Mouse (Mus musculus) intestine, embryonic 15.5 days (tissue): Measurements from ENCODE around the gene Cacna2d3. TPM values are rescaled to one million over a fixed set of nuclear protein-coding genes. Genes with fewer than 3 reads are reported as not detected.

ENCODE experiments used
- ATAC-seq: fragments of 200-750 bp; cut with Nextera tagmentation; 2 replicates; pipeline ENCODE4 v1.8.0; 2017; ENCODE audit warnings: moderate TSS enrichment, moderate library complexity
- H3K27ac ChIP-seq: fragments of 300-500 bp; sonication (generic); 2 replicates; pipeline ENCODE4 v1.5.1; 2015; ENCODE audit warnings: mild to moderate bottlenecking, inconsistent platforms
- H3K27me3 ChIP-seq: fragments of 300-500 bp; sonication (generic); replicated peaks from 2 replicates; pipeline ENCODE4 v1.6.1; 2015; ENCODE audit warnings: inconsistent platforms
- H3K36me3 ChIP-seq: fragments of 300-500 bp; sonication (generic); 2 replicates; pipeline ENCODE4 v1.6.1; 2015; ENCODE audit warnings: inconsistent platforms
- H3K4me1 ChIP-seq: fragments of 300-500 bp; sonication (generic); replicated peaks from 2 replicates; pipeline ENCODE4 v1.6.1; 2015; ENCODE audit warnings: inconsistent platforms
- H3K4me2 ChIP-seq: fragments of 300-500 bp; sonication (generic); replicated peaks from 2 replicates; pipeline ENCODE4 v1.6.1; 2015; ENCODE audit warnings: mild to moderate bottlenecking, inconsistent platforms
- H3K4me3 ChIP-seq: fragments of 300-500 bp; sonication (generic); replicated peaks from 2 replicates; pipeline ENCODE4 v1.5.1; 2015; ENCODE audit warnings: inconsistent platforms
- H3K9ac ChIP-seq: fragments of 300-500 bp; sonication (generic); 2 replicates; pipeline ENCODE4 v1.6.1; 2015; ENCODE audit warnings: inconsistent platforms
- H3K9me3 ChIP-seq: fragments of 300-500 bp; sonication (generic); 2 replicates; pipeline ENCODE4 v1.6.1; 2016; ENCODE audit warnings: inconsistent platforms
- WGBS: fragments of 180-500 bp; shearing (Covaris S2); methylation state at CpG from one replicate; pipeline ENCODE4 v1.1.7; 2015; 5-methylcytosine and 5-hydroxymethylcytosine counted together
- polyA plus RNA-seq: library from polyadenylated mRNA; unstranded; fragments of >200 nt; fragmentation: Nextera tagmentation; extraction: Ambion mirVana; gene quantifications from 2 replicates; pipeline ENCODE4 v1.2.1, GENCODE M21; 2015

Cacna2d3 gene
- polyA plus RNA-seq, 1 experiment from 2014 or later, result 1.4 TPM

- Histone ChIP-seq H3K4me1 (no peaks in the 10 kb centered on the region), H3K4me3 (no peak overlapping the region), H3K27me3 (no peaks in the 10 kb centered on the region), H3K9me3 (no peaks in the 10 kb centered on the region), H3K36me3 (no peaks in the 10 kb centered on the region), H3K4me2 (no peak overlapping the region), H3K9ac (no peak overlapping the region), H3K27ac (no peak overlapping the region)
- ATAC-seq, result no peak
- WGBS, result 49% methylated on average over 5 of the region's 5 CpGs
Measured at GRCm38 (mm10) chr14:29268609-29269008, 453.1 kb downstream of the Cacna2d3 start.

- no peak overlapping the region for H3K4me3 ChIP-seq
- H3K36me3 ChIP-seq, result no peaks in the 10 kb centered on the region
- no peak overlapping the region for H3K9ac ChIP-seq
- no peaks in the 10 kb centered on the region for H3K4me1 ChIP-seq
- peak; percentile 78 for ATAC-seq
- H3K27ac ChIP-seq, result no peak overlapping the region
- H3K4me2 ChIP-seq, result no peak overlapping the region
- no peaks in the 10 kb centered on the region for H3K27me3 ChIP-seq
- no peaks in the 10 kb centered on the region for H3K9me3 ChIP-seq
- 57% methylated on average over 5 of the region's 5 CpGs for WGBS
Measured at GRCm38 (mm10) chr14:29267233-29267874, 454.3 kb downstream of the Cacna2d3 start.

GRCm38 (mm10) chr14:29260621-29261020 is 461.0 kb downstream of the Cacna2d3 start:
- no peak overlapping the region for H3K4me3 ChIP-seq
- 78% methylated on average over 1 of the region's 1 CpGs for WGBS
- no peaks in the 10 kb centered on the region for H3K4me1 ChIP-seq
- H3K27ac ChIP-seq, result no peak overlapping the region
- ATAC-seq, result no peak
- no peaks in the 10 kb centered on the region for H3K9me3 ChIP-seq
- H3K27me3 ChIP-seq, result no peaks in the 10 kb centered on the region
- no peak overlapping the region for H3K4me2 ChIP-seq
- no peaks in the 10 kb centered on the region for H3K36me3 ChIP-seq
- H3K9ac ChIP-seq, result no peak overlapping the region

- Histone ChIP-seq H3K4me3 (no peak overlapping the region), H3K27ac (no peak overlapping the region), H3K36me3 (no peaks in the 10 kb centered on the region), H3K4me2 (no peak overlapping the region), H3K27me3 (no peaks in the 10 kb centered on the region), H3K9ac (no peak overlapping the region), H3K9me3 (no peaks in the 10 kb centered on the region), H3K4me1 (no peaks in the 10 kb centered on the region)
- WGBS, result 78% methylated on average over 2 of the region's 2 CpGs
- ATAC-seq, result no peak
Measured at GRCm38 (mm10) chr14:29243516-29243915, 478.1 kb downstream of the Cacna2d3 start.

GRCm38 (mm10) chr14:29238446-29238845 is 483.2 kb downstream of the Cacna2d3 start:
- no peak overlapping the region for H3K27ac ChIP-seq
- 44% methylated on average over 3 of the region's 3 CpGs for WGBS
- ATAC-seq, result no peak
- H3K27me3 ChIP-seq, result no peaks in the 10 kb centered on the region
- H3K4me3 ChIP-seq, result no peak overlapping the region
- no peaks in the 10 kb centered on the region for H3K9me3 ChIP-seq
- H3K36me3 ChIP-seq, result no peaks in the 10 kb centered on the region
- H3K4me2 ChIP-seq, result no peak overlapping the region
- H3K4me1 ChIP-seq, result no peaks in the 10 kb centered on the region
- no peak overlapping the region for H3K9ac ChIP-seq

GRCm38 (mm10) chr14:29228976-29229716 is 492.5 kb downstream of the Cacna2d3 start:
- Histone ChIP-seq H3K9ac (no peak overlapping the region), H3K27ac (no peak overlapping the region), H3K27me3 (no peaks in the 10 kb centered on the region), H3K4me3 (no peak overlapping the region), H3K4me2 (no peak overlapping the region), H3K4me1 (no peaks in the 10 kb centered on the region), H3K9me3 (no peaks in the 10 kb centered on the region), H3K36me3 (no peaks in the 10 kb centered on the region)
- 59% methylated on average over 19 of the region's 19 CpGs for WGBS
- ATAC-seq, result no peak

- Histone ChIP-seq H3K4me1 (no peaks in the 10 kb centered on the region), H3K4me2 (no peak overlapping the region), H3K36me3 (no peaks in the 10 kb centered on the region), H3K9ac (no peak overlapping the region), H3K9me3 (no peaks in the 10 kb centered on the region), H3K27ac (no peak overlapping the region), H3K27me3 (no peaks in the 10 kb centered on the region), H3K4me3 (no peak overlapping the region)
- ATAC-seq, result no peak
Measured at GRCm38 (mm10) chr14:29228471-29228870, 493.2 kb downstream of the Cacna2d3 start.

- WGBS, result 77% methylated on average over 2 of the region's 2 CpGs
- Histone ChIP-seq H3K9ac (no peak overlapping the region), H3K9me3 (no peaks in the 10 kb centered on the region), H3K36me3 (no peaks in the 10 kb centered on the region), H3K4me1 (no peaks in the 10 kb centered on the region), H3K4me3 (no peak overlapping the region), H3K4me2 (no peak overlapping the region), H3K27ac (no peak overlapping the region), H3K27me3 (no peaks in the 10 kb centered on the region)
- no peak for ATAC-seq
Measured at GRCm38 (mm10) chr14:29227959-29228358, 493.7 kb downstream of the Cacna2d3 start.

- WGBS, result 61% methylated on average over 2 of the region's 2 CpGs
- no peak overlapping the region for H3K9ac ChIP-seq
- no peaks in the 10 kb centered on the region for H3K36me3 ChIP-seq
- H3K4me1 ChIP-seq, result no peaks in the 10 kb centered on the region
- H3K4me2 ChIP-seq, result no peak overlapping the region
- no peak overlapping the region for H3K27ac ChIP-seq
- ATAC-seq, result no peak
- no peak overlapping the region for H3K4me3 ChIP-seq
- no peaks in the 10 kb centered on the region for H3K27me3 ChIP-seq
- no peaks in the 10 kb centered on the region for H3K9me3 ChIP-seq
Measured at GRCm38 (mm10) chr14:29225754-29226365, 495.8 kb downstream of the Cacna2d3 start.

- 91% methylated on average over 1 of the region's 1 CpGs for WGBS
- Histone ChIP-seq H3K9me3 (no peaks in the 10 kb centered on the region), H3K4me3 (no peak overlapping the region), H3K9ac (no peak overlapping the region), H3K27ac (no peak overlapping the region), H3K4me1 (no peaks in the 10 kb centered on the region), H3K4me2 (no peak overlapping the region), H3K27me3 (no peaks in the 10 kb centered on the region), H3K36me3 (no peaks in the 10 kb centered on the region)
- ATAC-seq, result no peak
Measured at GRCm38 (mm10) chr14:29223012-29223411, 498.7 kb downstream of the Cacna2d3 start.

- no peak for ATAC-seq
- WGBS, result 90% methylated on average over 4 of the region's 4 CpGs
- Histone ChIP-seq H3K4me1 (no peaks in the 10 kb centered on the region), H3K27ac (no peak overlapping the region), H3K9ac (no peak overlapping the region), H3K27me3 (no peaks in the 10 kb centered on the region), H3K4me2 (no peak overlapping the region), H3K36me3 (no peaks in the 10 kb centered on the region), H3K4me3 (no peak overlapping the region), H3K9me3 (no peaks in the 10 kb centered on the region)
Measured at GRCm38 (mm10) chr14:29222191-29222882, 499.3 kb downstream of the Cacna2d3 start.

GRCm38 (mm10) chr14:29216106-29216505 is 505.6 kb downstream of the Cacna2d3 start:
- Histone ChIP-seq H3K9ac (no peak overlapping the region), H3K4me2 (no peak overlapping the region), H3K36me3 (no peaks in the 10 kb centered on the region), H3K27ac (no peak overlapping the region), H3K27me3 (no peaks in the 10 kb centered on the region), H3K4me3 (no peak overlapping the region), H3K9me3 (no peaks in the 10 kb centered on the region), H3K4me1 (no peaks in the 10 kb centered on the region)
- ATAC-seq, result no peak
- 80% methylated on average over 1 of the region's 1 CpGs for WGBS
